Mouse (Mus musculus): ENCODE results near the gene Cep112. TPM values are rescaled to one million over a fixed set of nuclear protein-coding genes. Genes with fewer than 3 reads are reported as not detected.

The Cep112 gene
- total RNA-seq, 2 experiments from 2014 or later, result 10.7 to 14.2 TPM

GRCm38 (mm10) chr11:108777158-108777557, 352.2 kb downstream of the Cep112 start:
- DNase-seq (ENCODE audit: low spot score in 2 of 2), result no peak

- DNase-seq (ENCODE audit: low spot score in 2 of 2), result no peak
Observed at GRCm38 (mm10) chr11:108780271-108781250, 355.6 kb downstream of the Cep112 start.

- no peak for DNase-seq (ENCODE audit: low spot score in 2 of 2)
Observed at GRCm38 (mm10) chr11:108798398-108798797, 373.4 kb downstream of the Cep112 start.

DNA sequence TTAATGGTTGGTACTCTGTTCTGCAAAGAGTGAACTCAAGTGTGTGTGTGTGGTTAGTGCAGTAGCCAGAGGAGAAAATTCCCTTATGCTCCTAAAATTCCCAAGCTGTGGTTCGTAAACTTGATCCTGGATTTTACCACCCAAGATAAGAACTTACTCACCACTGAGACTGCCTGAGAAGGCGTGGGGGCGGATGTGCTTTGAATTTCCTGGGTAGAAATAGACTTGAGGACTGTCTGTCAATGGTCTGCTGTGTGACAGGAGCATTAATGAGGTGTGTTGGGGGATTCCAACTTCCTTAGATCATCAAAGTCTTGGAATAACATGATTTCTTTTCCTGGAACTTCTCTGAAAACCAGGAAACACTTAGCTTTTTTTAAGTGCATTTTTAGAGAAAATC, 374.7 kb downstream of the Cep112 start:
- DNase-seq (ENCODE audit: low spot score in 2 of 2), result no peak

DNA sequence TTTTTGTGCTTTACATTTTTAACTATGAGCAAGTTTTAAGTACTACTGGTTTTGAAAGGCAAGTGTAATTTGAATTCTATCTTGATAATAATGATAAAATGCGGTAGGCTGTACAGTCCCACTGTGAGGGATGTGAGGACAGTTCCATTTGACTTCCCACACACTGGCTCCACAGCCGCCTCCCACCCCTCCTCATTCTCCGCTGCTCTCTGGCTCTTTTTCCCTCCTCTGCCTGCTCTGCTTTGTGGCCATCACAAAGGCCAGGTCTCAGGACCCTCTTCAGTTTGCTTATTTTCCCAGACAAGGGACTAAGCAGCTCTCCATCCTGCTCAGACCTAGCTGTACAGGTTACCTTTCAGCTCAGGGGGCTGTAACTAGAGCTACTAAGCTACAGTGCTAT, 379.0 kb downstream of the Cep112 start:
- DNase-seq (ENCODE audit: low spot score in 2 of 2), result no peak

- DNase-seq (ENCODE audit: low spot score in 2 of 2), result no peak
Observed at GRCm38 (mm10) chr11:108805947-108806346, 381.0 kb downstream of the Cep112 start.

GRCm38 (mm10) chr11:108809626-108810025, 384.6 kb downstream of the Cep112 start:
- no peak for DNase-seq (ENCODE audit: low spot score in 2 of 2)

GRCm38 (mm10) chr11:108821771-108822170, 396.8 kb downstream of the Cep112 start:
- no peak for DNase-seq (ENCODE audit: low spot score in 2 of 2)

GRCm38 (mm10) chr11:108822257-108822656, 397.3 kb downstream of the Cep112 start:
- DNase-seq (ENCODE audit: low spot score in 2 of 2), result peak in 1 of 2 experiments; percentile 8

DNA sequence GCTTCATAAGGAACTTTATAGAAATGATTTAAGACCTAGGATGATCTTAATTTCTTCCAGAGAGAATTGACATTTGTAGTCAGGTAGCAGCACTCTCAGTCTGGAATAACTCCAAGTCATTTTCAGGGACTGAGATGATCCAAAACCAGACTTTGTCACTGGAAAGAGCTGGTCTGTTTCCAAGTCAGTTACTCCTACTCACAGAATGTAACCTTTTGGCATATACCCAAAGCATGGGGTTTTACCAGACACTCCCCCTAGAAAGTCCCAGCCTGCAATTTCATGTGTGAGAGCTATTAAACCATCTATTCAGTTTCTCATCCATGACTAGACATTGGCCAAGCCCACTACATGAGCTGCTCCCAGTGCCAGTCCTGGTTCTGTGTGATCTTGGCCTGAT, 402.3 kb downstream of the Cep112 start:
- DNase-seq (ENCODE audit: low spot score in 2 of 2), result peak in 1 of 2 experiments; percentile 45

DNA sequence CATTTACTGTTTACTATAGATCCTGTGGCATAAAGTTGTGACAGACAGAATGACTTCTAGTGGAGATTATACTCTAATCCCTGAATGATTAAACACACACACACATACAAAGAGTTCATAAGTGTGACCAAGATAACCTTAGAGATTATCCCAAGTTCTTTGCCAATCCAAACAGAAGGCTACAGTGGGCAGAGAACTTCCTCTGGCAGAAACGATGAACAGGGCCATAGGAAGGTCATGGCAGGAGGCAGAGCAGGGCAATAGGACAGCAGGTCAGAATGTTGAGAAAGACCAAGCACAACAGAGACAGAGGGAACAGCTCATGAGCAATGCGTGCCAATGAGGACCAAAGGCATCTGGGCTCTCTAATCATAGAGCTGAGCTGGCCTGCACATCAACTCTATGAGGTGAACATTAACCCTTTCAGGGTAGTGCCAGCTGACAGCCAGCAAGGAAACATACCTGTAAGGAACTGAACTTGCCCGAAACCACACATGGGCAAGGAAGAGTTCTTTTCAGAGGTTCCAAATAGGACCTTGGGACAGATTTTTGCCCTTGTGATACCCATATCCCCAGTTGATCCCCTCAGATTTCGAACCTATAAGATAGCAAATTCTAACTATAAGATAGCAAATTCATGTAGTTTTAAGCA, 403.5 kb downstream of the Cep112 start:
- DNase-seq (ENCODE audit: low spot score in 2 of 2), result no peak

- no peak for DNase-seq (ENCODE audit: low spot score in 2 of 2)
Observed at GRCm38 (mm10) chr11:108836706-108837105, 411.7 kb downstream of the Cep112 start.

DNA sequence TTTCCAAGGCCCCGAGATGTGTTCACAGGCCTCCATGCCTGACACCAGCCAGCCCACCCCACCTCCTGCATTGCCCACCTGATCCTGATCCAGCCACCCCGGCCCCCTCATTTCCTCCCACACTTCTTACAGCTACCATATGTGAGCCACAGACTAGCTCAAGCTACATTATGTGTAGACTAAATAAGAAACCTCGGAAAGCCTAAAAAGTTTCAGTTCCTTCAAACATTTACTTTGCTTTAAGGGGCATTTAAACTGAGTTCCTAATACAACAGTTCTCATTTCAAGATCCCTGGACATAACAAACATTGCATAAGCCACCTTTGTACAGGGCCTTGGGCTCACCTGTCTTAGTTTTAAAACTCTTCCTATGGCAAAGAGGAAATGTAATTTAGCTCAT, 415.2 kb downstream of the Cep112 start:
- no peak for DNase-seq (ENCODE audit: low spot score in 2 of 2)

DNA sequence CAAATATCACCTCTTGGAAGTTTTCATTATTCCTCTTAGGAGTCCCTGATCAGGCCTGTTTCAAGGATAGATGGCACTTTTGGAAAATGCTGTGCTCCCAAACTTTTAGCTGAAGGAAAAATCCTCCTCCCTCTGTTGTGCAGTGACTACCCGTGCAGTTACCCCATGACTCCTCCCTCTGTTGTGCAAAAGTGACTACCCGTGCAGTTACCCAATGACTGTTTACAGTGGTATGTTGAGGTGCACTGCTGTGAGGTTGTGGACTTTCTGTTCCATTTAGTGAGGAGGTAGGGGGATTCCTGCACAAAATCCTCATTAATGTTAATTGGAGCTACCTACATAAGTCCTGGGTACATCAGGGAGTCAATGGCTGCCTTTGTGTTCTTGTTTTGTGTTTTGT, 417.8 kb downstream of the Cep112 start:
- DNase-seq (ENCODE audit: low spot score in 2 of 2), result no peak

DNA sequence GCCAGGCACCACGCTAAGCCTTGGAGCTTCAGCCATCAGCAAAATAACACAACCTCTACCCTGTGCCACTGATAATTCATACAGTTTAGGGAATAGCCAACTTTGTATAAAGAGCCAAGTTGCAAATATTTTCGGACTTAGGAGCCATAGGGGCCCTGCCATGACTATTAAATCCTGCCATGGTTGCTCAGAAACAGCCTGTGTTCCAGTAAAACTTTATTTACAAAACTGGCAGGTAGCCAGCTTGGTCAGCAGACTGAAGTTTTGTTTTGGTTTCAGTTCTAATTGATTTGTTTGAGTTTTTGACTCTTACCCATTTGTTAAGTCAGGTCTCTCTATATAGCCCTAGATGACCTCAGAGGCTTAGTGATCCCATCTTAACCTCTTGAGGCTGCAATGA, 421.0 kb downstream of the Cep112 start:
- no peak for DNase-seq (ENCODE audit: low spot score in 2 of 2)

GRCm38 (mm10) chr11:108846479-108846878, 421.5 kb downstream of the Cep112 start:
- DNase-seq (ENCODE audit: low spot score in 2 of 2), result no peak

GRCm38 (mm10) chr11:108851771-108852170, 426.8 kb downstream of the Cep112 start:
- no peak for DNase-seq (ENCODE audit: low spot score in 2 of 2)

GRCm38 (mm10) chr11:108857254-108857653, 432.3 kb downstream of the Cep112 start:
- DNase-seq (ENCODE audit: low spot score in 2 of 2), result no peak

- peak; percentile 21 to 59 for DNase-seq (ENCODE audit: low spot score in 2 of 2)
Observed at GRCm38 (mm10) chr11:108857678-108858338, 432.8 kb downstream of the Cep112 start.

GRCm38 (mm10) chr11:108858339-108858804, 433.4 kb downstream of the Cep112 start:
- DNase-seq (ENCODE audit: low spot score in 2 of 2), result peak in 1 of 2 experiments; percentile 7

- no peak for DNase-seq (ENCODE audit: low spot score in 2 of 2)
Observed at GRCm38 (mm10) chr11:108858846-108859245, 433.9 kb downstream of the Cep112 start.

DNA sequence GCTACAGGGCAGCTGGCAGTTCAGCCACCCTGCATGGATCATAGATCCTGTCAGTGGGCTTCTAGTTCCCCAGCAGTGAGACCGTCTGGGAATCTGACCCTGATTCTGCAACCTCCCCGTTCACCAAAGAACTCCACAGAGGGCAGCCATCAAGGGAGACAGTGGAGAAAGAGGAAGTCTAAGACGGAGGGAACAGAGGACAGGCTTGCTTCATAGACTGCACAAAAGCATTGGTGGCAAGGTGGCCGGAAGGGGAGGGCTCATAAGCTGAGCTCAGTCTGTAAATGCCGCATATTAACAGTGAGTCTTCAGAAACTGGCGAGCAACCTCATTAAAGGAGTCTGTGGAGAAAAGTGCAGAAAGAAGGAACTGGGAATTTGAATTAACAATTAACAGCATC, 437.4 kb downstream of the Cep112 start:
- DNase-seq (ENCODE audit: low spot score in 2 of 2), result no peak

All from layer of hippocampus, postnatal 14 days (tissue).